Mouse (Mus musculus) kidney, postnatal 0 days (tissue): ENCODE data around the gene Fam25c. TPM values are rescaled to one million over a fixed set of nuclear protein-coding genes. Genes with fewer than 3 reads are reported as not detected.
A peak's percentile ranks its signal among the peaks of the same experiment; 100 is the strongest.

ENCODE experiments used
- ATAC-seq: fragments of 200-750 bp; cut with Nextera tagmentation; replicated peaks from 2 replicates; pipeline ENCODE4 v1.8.0; 2017; ENCODE audit warnings: low read depth, moderate number of reproducible peaks, moderate TSS enrichment, moderate library complexity; ENCODE audit not compliant: low FRiP score
- DNase-seq: peaks from one replicate; pipeline ENCODE4 v3.0.0-alpha.2; 2016; ENCODE audit warnings: low spot score
- H3K27ac ChIP-seq: fragments of 300-500 bp; sonication (generic); 2 replicates; pipeline ENCODE4 v1.5.1; 2014; ENCODE audit warnings: mild to moderate bottlenecking
- H3K27me3 ChIP-seq: fragments of 300-500 bp; sonication (generic); 2 replicates; pipeline ENCODE4 v1.6.1; 2014; ENCODE audit warnings: low read length, mixed read lengths; ENCODE audit not compliant: insufficient read depth
- H3K36me3 ChIP-seq: fragments of 300-500 bp; sonication (generic); 2 replicates; pipeline ENCODE4 v1.6.1; 2014; ENCODE audit warnings: low read length, mixed read lengths; ENCODE audit not compliant: insufficient read depth
- H3K4me1 ChIP-seq: fragments of 300-500 bp; sonication (generic); replicated peaks from 2 replicates; pipeline ENCODE4 v1.6.1; 2014; ENCODE audit warnings: antibody characterized with exemption, low read length, mixed read lengths; ENCODE audit not compliant: insufficient read depth
- H3K4me2 ChIP-seq: fragments of 300-500 bp; sonication (generic); 2 replicates; pipeline ENCODE4 v1.6.1; 2014; ENCODE audit warnings: mild to moderate bottlenecking, low read length, moderate library complexity, mixed read lengths
- H3K4me3 ChIP-seq: fragments of 300-500 bp; sonication (generic); replicated peaks from 2 replicates; pipeline ENCODE4 v1.5.1; 2014; ENCODE audit warnings: low read depth, low read length
- H3K9ac ChIP-seq: fragments of 300-500 bp; sonication (generic); 2 replicates; pipeline ENCODE4 v1.6.1; 2014; ENCODE audit warnings: low read depth, low read length
- H3K9me3 ChIP-seq: fragments of 300-500 bp; sonication (generic); replicated peaks from 2 replicates; pipeline ENCODE4 v1.6.1; 2016; ENCODE audit warnings: low read length, inconsistent platforms, mixed read lengths
- CTCF ChIP-seq: IDR thresholded peaks from 2 replicates; pipeline ENCODE4 v1.5.1; 2016; ENCODE audit warnings: antibody characterized with exemption, low read depth, mild to moderate bottlenecking, moderate library complexity
- WGBS: fragments of 180-500 bp; shearing (Covaris S2); extraction: QIAGEN DNeasy Blood & Tissue Kit; methylation state at CpG from one replicate; pipeline ENCODE4 v1.1.7; 2014; 5-methylcytosine and 5-hydroxymethylcytosine counted together
- polyA plus RNA-seq: library from polyadenylated mRNA; unstranded; fragments of >200 nt; fragmentation: Nextera tagmentation; extraction: Ambion mirVana; gene quantifications from 2 replicates; pipeline ENCODE4 v1.2.1, GENCODE M21; 2015

Gene Fam25c
- polyA plus RNA-seq, 1 experiment from 2014 or later = 15.2 TPM

DNA sequence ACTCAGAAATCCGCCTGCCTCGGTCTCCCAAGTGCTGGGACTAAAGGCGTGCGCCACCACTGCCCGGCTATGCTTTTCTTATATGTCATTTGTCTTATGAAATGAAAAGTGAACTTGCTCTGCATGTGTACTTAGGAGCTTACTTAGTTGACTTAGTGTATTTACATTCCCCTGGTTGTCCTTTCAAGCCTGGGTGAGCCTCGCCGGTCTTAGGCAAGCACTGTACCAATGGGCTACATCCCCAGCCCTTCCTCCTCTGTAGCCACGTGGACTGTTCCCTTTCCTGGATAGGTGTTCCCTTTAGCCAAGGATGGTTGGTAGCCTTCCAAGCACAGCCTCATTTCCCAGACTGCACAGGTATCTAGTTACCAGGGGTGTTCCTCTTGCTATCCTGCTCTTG, 6.2 kb downstream of the Fam25c start:
- DNase-seq = no peak
- H3K36me3 ChIP-seq = peaks cover 5% of the 10 kb centered on the region; the same call in 1 of the 2 replicates
- no peak overlapping the region for H3K4me3 ChIP-seq
- H3K27ac ChIP-seq = no peak overlapping the region
- TF ChIP-seq CTCF = no peak
- no peak overlapping the region for H3K9ac ChIP-seq
- WGBS = 85% methylated on average over 8 of the region's 8 CpGs
- no peaks in the 10 kb centered on the region for H3K9me3 ChIP-seq
- H3K4me1 ChIP-seq = no peaks in the 10 kb centered on the region
- H3K4me2 ChIP-seq = no peak overlapping the region
- H3K27me3 ChIP-seq = no peaks in the 10 kb centered on the region
- no peak for ATAC-seq

GRCm38 (mm10) chr14:34348301-34348700, 6.9 kb downstream of the Fam25c start:
- Histone ChIP-seq H3K4me1 (no peaks in the 10 kb centered on the region), H3K36me3 (peaks cover 8% of the 10 kb centered on the region; the same call in 1 of the 2 replicates), H3K9me3 (no peaks in the 10 kb centered on the region), H3K4me2 (no peak overlapping the region), H3K27ac (no peak overlapping the region), H3K27me3 (no peaks in the 10 kb centered on the region), H3K9ac (no peak overlapping the region), H3K4me3 (no peak overlapping the region)
- WGBS = 70% methylated on average over 7 of the region's 7 CpGs
- ATAC-seq (no peak), DNase-seq (no peak)
- no peak for TF ChIP-seq CTCF

DNA sequence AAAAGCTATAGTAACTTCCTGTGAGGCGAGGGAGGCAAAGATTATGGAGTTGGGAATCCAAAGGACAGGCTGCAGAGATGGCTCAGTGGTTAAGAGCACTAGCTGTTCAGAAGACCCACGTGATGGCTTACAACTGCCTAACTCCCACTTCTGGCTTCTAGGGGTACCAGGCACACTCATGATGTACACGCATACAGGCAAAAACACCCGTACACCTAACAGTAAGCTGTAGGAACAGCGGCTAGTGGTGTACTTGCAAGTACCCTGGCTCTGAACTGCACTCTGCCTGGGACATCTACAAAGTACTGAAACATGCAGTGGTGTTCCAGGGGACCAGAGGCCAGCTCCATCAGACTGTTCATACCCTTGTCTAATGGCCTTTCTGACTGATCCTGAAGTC, 8.1 kb downstream of the Fam25c start:
- DNase-seq (no peak), ATAC-seq (no peak)
- H3K4me1 ChIP-seq = no peaks in the 10 kb centered on the region
- H3K9me3 ChIP-seq = no peaks in the 10 kb centered on the region
- H3K27me3 ChIP-seq = no peaks in the 10 kb centered on the region
- 96% methylated on average over 5 of the region's 5 CpGs for WGBS
- peaks cover 20% of the 10 kb centered on the region; the same call in 1 of the 2 replicates for H3K36me3 ChIP-seq
- H3K27ac ChIP-seq = no peak overlapping the region
- H3K9ac ChIP-seq = no peak overlapping the region
- no peak for TF ChIP-seq CTCF
- H3K4me3 ChIP-seq = no peak overlapping the region
- H3K4me2 ChIP-seq = no peak overlapping the region

GRCm38 (mm10) chr14:34345771-34346566, 9.3 kb downstream of the Fam25c start:
- no peak overlapping the region for H3K4me2 ChIP-seq
- no peaks in the 10 kb centered on the region for H3K27me3 ChIP-seq
- no peaks in the 10 kb centered on the region for H3K9me3 ChIP-seq
- H3K4me3 ChIP-seq = no peak overlapping the region
- WGBS = 52% methylated on average over 12 of the region's 12 CpGs
- DNase-seq (no peak), ATAC-seq (peak; percentile 67)
- H3K27ac ChIP-seq = no peak overlapping the region
- peak; percentile 53 for TF ChIP-seq CTCF
- H3K9ac ChIP-seq = no peak overlapping the region
- peaks cover 29% of the 10 kb centered on the region; the same call in 1 of the 2 replicates for H3K36me3 ChIP-seq
- no peaks in the 10 kb centered on the region for H3K4me1 ChIP-seq

DNA sequence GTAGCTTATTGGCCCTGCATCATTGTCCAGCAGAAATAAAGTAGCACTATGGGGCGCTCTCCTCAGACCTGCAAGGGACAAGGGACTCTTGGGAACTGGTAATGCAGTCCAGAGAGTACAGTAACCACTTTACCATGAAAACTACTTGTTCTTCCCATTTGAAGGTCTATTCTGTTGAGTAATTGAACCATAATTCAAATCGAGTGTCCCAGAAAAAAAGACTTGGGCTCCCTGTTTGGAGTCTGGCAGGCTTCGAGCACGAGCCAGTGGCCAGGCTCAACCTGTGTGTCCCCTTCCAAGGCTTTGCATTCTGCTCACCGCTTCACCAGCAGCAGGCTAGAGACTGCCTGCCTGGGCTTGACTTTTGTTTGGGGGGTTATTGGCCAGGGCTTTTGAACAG, 10.9 kb downstream of the Fam25c start:
- TF ChIP-seq CTCF = no peak
- no peaks in the 10 kb centered on the region for H3K4me1 ChIP-seq
- no peak for ATAC-seq
- H3K4me2 ChIP-seq = no peak overlapping the region
- no peak overlapping the region for H3K27ac ChIP-seq
- WGBS = 87% methylated on average over 5 of the region's 5 CpGs
- no peaks in the 10 kb centered on the region for H3K9me3 ChIP-seq
- no peaks in the 10 kb centered on the region for H3K27me3 ChIP-seq
- peaks cover 36% of the 10 kb centered on the region for H3K36me3 ChIP-seq
- DNase-seq = no peak
- H3K9ac ChIP-seq = no peak overlapping the region
- H3K4me3 ChIP-seq = no peak overlapping the region

- WGBS = 92% methylated on average over 4 of the region's 4 CpGs
- no peaks in the 10 kb centered on the region for H3K27me3 ChIP-seq
- H3K4me3 ChIP-seq = no peak overlapping the region
- no peak for DNase-seq
- H3K4me1 ChIP-seq = no peaks in the 10 kb centered on the region
- no peak overlapping the region for H3K27ac ChIP-seq
- H3K9ac ChIP-seq = no peak overlapping the region
- H3K9me3 ChIP-seq = no peaks in the 10 kb centered on the region
- H3K4me2 ChIP-seq = no peak overlapping the region
- no peak for ATAC-seq
- TF ChIP-seq CTCF = no peak
- H3K36me3 ChIP-seq = peaks cover 39% of the 10 kb centered on the region
Observed at GRCm38 (mm10) chr14:34343078-34343477, 12.2 kb downstream of the Fam25c start.

DNA sequence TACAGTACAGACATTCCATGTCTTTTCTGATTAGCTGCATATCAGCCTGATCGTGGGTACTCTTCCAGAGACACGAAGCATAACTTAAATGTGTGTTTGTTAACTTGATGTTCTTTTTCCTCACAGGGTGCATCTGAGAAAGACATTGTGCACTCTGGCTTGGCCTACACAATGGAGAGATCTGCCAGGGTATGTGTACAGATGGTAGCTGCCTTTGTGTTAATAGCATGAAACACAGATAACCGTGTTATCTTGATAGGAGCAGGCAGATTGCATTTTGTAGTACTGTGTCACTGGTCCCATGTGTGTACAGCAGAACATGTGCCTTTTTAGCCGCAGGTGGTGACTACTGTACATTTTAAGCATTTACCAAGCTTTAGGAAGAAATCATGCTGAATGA, 13.2 kb downstream of the Fam25c start:
- Histone ChIP-seq H3K27me3 (no peaks in the 10 kb centered on the region), H3K4me1 (no peaks in the 10 kb centered on the region), H3K27ac (no peak overlapping the region), H3K9me3 (no peaks in the 10 kb centered on the region), H3K4me3 (no peak overlapping the region), H3K4me2 (no peak overlapping the region), H3K36me3 (peaks cover 46% of the 10 kb centered on the region), H3K9ac (no peak overlapping the region)
- TF ChIP-seq CTCF = no peak
- DNase-seq (no peak), ATAC-seq (no peak)
- 90% methylated on average over 4 of the region's 4 CpGs for WGBS
